Mouse (Mus musculus) liver, embryonic 14.5 days (tissue): Measurements from ENCODE around the gene Mical3.
A peak's percentile ranks its signal among the peaks of the same experiment; 100 is the strongest.

ENCODE experiments used
- CTCF ChIP-seq: IDR thresholded peaks from 2 replicates; pipeline ENCODE4 v1.5.1; 2016; ENCODE audit warnings: antibody characterized with exemption, low read depth, control low read depth
- EP300 ChIP-seq: IDR thresholded peaks from 2 replicates; pipeline ENCODE4 v1.6.1; 2016; ENCODE audit warnings: antibody characterized with exemption, low read depth

DNA sequence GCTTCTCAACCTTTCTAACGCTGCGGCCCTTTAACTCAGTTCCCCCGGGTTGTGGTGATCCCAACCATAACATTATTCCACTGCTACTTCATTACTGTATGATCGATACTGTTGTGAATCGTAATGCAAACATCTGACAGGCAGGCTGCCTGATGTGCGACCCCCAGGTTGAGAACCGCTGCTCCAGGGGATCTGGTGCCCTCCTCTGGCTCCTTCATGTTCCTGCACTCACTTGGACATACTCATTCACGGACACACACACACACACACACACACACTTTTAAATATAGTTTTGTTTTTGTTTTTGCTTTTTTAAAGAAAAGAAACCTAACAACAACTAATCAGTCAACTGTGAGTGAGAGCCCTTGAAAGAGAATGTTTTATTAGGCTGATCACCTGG lies 19.3 kb upstream of the Mical3 start:
- peak; percentile 28; the same call in 1 of the 2 replicates for TF ChIP-seq CTCF
- no peak for TF ChIP-seq EP300
